Mouse (Mus musculus) intestine, postnatal 0 days (tissue): ENCODE results near the gene Fsip1. TPM values are rescaled to one million over a fixed set of nuclear protein-coding genes. Genes with fewer than 3 reads are reported as not detected.

ENCODE experiments used
- ATAC-seq: fragments of 200-750 bp; cut with Nextera tagmentation; 2 replicates; pipeline ENCODE4 v1.8.0; 2017; ENCODE audit warnings: mild to moderate bottlenecking, moderate TSS enrichment, moderate library complexity
- H3K27ac ChIP-seq: fragments of 300-500 bp; sonication (generic); 2 replicates; pipeline ENCODE4 v1.5.1; 2014; ENCODE audit warnings: mild to moderate bottlenecking, low read depth, low read length, moderate library complexity
- H3K27me3 ChIP-seq: fragments of 300-500 bp; sonication (generic); replicated peaks from 2 replicates; pipeline ENCODE4 v1.6.1; 2014; ENCODE audit warnings: low read length, mixed read lengths; ENCODE audit not compliant: control insufficient read depth, insufficient read depth
- H3K36me3 ChIP-seq: fragments of 300-500 bp; sonication (generic); 2 replicates; pipeline ENCODE4 v1.6.1; 2014; ENCODE audit warnings: mild to moderate bottlenecking, moderate library complexity; ENCODE audit not compliant: control insufficient read depth, insufficient read depth
- H3K4me1 ChIP-seq: fragments of 300-500 bp; sonication (generic); replicated peaks from 2 replicates; pipeline ENCODE4 v1.6.1; 2014; ENCODE audit warnings: antibody characterized with exemption, low read length, mixed read lengths; ENCODE audit not compliant: control insufficient read depth, insufficient read depth
- H3K4me2 ChIP-seq: fragments of 300-500 bp; sonication (generic); replicated peaks from 2 replicates; pipeline ENCODE4 v1.6.1; 2014; ENCODE audit warnings: low read depth, mild to moderate bottlenecking, moderate library complexity
- H3K4me3 ChIP-seq: fragments of 300-500 bp; sonication (generic); 2 replicates; pipeline ENCODE4 v1.5.1; 2014; ENCODE audit warnings: low read depth, low read length
- H3K9ac ChIP-seq: fragments of 300-500 bp; sonication (generic); 2 replicates; pipeline ENCODE4 v1.6.1; 2014; ENCODE audit warnings: mild to moderate bottlenecking, low read depth, low read length
- H3K9me3 ChIP-seq: fragments of 300-500 bp; sonication (generic); 2 replicates; pipeline ENCODE4 v1.6.1; 2016; ENCODE audit warnings: mixed run types; ENCODE audit not compliant: control insufficient read depth
- CTCF ChIP-seq: sonication (generic); IDR thresholded peaks from 2 replicates; pipeline ENCODE4 v1.5.1; 2016; ENCODE audit warnings: low read depth, mild to moderate bottlenecking, control low read depth, antibody characterized with exemption, moderate library complexity
- WGBS: fragments of 180-500 bp; shearing (Covaris S2); extraction: QIAGEN DNeasy Blood & Tissue Kit; methylation state at CpG from one replicate; pipeline ENCODE4 v1.1.7; 2014; 5-methylcytosine and 5-hydroxymethylcytosine counted together
- polyA plus RNA-seq: library from polyadenylated mRNA; unstranded; fragments of >200 nt; fragmentation: Nextera tagmentation; extraction: Ambion mirVana; gene quantifications from 2 replicates; pipeline ENCODE4 v1.2.1, GENCODE M21; 2015

The Fsip1 gene
- polyA plus RNA-seq, 1 experiment from 2014 or later: 0.13 TPM

DNA sequence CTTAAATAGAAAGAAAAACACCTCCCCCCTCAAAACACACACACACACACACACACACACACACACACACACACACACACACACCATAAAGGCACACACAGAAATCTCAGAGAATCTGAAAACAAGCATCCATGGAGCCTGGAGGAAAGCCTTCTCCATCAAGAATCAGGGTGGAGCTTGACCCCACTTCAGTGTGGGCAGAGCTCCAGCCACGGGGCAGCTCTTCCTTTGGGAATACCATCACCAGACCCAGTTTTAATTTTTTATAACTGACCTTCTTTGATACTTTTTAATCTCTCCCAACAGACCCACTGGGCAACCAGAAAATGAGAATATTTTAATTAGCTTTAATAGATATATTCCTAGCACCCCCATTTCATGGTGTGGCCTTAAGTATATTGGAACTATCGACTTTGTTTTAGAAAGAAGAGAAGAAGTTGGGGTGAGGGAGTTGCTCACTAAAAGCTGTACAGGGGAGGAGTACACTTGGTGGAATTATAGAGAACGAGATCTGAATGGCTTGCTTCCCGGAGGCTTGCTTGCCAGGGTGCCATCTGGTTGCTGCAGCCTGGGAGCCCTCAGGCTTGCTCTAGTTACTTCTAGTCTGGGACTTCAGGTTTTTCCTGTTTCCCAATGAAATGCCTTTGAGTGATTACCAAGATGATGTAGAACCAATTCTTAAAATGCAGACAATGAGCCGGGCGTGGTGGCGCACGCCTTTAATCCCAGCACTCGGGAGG, 31.7 kb upstream of the Fsip1 start:
- WGBS: 83% methylated on average over 9 of the region's 9 CpGs
- no peaks in the 10 kb centered on the region for H3K36me3 ChIP-seq
- no peak overlapping the region for H3K27ac ChIP-seq
- no peak overlapping the region for H3K4me2 ChIP-seq
- no peak for ATAC-seq
- H3K4me3 ChIP-seq: no peak overlapping the region
- H3K9me3 ChIP-seq: peaks cover 3% of the 10 kb centered on the region; the same call in 1 of the 2 replicates
- TF ChIP-seq CTCF: no peak
- H3K9ac ChIP-seq: no peak overlapping the region
- no peaks in the 10 kb centered on the region for H3K27me3 ChIP-seq
- no peaks in the 10 kb centered on the region for H3K4me1 ChIP-seq

DNA sequence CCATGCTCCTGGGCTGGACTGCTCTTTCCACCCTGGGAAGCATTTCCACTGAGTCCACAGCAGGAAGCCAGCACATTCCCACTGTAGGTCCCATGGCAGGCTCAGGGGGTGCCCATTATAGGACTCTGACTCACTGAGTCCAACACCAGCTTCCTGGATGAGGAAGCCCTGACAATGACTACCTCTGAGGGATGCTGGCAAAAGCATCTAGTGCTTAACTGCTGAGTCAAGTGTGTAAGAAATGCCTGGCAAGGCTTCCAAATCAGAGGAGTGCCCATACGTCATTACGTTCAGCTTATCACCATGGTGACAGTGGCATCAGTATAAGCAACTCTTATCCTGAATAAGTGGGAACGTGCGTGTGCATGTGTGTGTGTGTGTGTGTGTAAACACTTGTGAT, 30.9 kb upstream of the Fsip1 start:
- H3K36me3 ChIP-seq: no peaks in the 10 kb centered on the region
- H3K27me3 ChIP-seq: no peaks in the 10 kb centered on the region
- H3K4me2 ChIP-seq: no peak overlapping the region
- WGBS: 67% methylated on average over 4 of the region's 4 CpGs
- H3K27ac ChIP-seq: no peak overlapping the region
- H3K4me1 ChIP-seq: no peaks in the 10 kb centered on the region
- H3K4me3 ChIP-seq: no peak overlapping the region
- no peak for ATAC-seq
- TF ChIP-seq CTCF: no peak
- H3K9ac ChIP-seq: no peak overlapping the region
- peaks cover 3% of the 10 kb centered on the region; the same call in 1 of the 2 replicates for H3K9me3 ChIP-seq

- Histone ChIP-seq H3K27me3 (no peaks in the 10 kb centered on the region), H3K36me3 (no peaks in the 10 kb centered on the region), H3K4me2 (no peak overlapping the region), H3K4me3 (no peak overlapping the region), H3K4me1 (no peaks in the 10 kb centered on the region), H3K27ac (no peak overlapping the region), H3K9me3 (no peaks in the 10 kb centered on the region), H3K9ac (no peak overlapping the region)
- no peak for ATAC-seq
- 71% methylated on average over 3 of the region's 3 CpGs for WGBS
- TF ChIP-seq CTCF: no peak
Measured at GRCm38 (mm10) chr2:118282467-118282866, 25.7 kb upstream of the Fsip1 start.

- no peak for ATAC-seq
Measured at GRCm38 (mm10) chr2:118278249-118278648, 21.5 kb upstream of the Fsip1 start.

GRCm38 (mm10) chr2:118271606-118272005, 14.8 kb upstream of the Fsip1 start:
- no peak for ATAC-seq
- H3K4me3 ChIP-seq: no peak overlapping the region
- H3K4me1 ChIP-seq: no peaks in the 10 kb centered on the region
- no peaks in the 10 kb centered on the region for H3K27me3 ChIP-seq
- TF ChIP-seq CTCF: no peak
- no peak overlapping the region for H3K27ac ChIP-seq
- no peaks in the 10 kb centered on the region for H3K36me3 ChIP-seq
- WGBS: 88% methylated on average over 10 of the region's 10 CpGs
- H3K4me2 ChIP-seq: no peak overlapping the region
- H3K9me3 ChIP-seq: no peaks in the 10 kb centered on the region
- no peak overlapping the region for H3K9ac ChIP-seq

More at GRCm38 (mm10) chr2:118278249-118278648, 21.5 kb upstream of the Fsip1 start:
- H3K9ac ChIP-seq: no peak overlapping the region
- 91% methylated on average over 8 of the region's 8 CpGs for WGBS
- H3K27ac ChIP-seq: no peak overlapping the region
- no peaks in the 10 kb centered on the region for H3K36me3 ChIP-seq
- no peaks in the 10 kb centered on the region for H3K9me3 ChIP-seq
- H3K4me3 ChIP-seq: no peak overlapping the region
- no peak overlapping the region for H3K4me2 ChIP-seq
- no peaks in the 10 kb centered on the region for H3K27me3 ChIP-seq
- no peaks in the 10 kb centered on the region for H3K4me1 ChIP-seq
- TF ChIP-seq CTCF: no peak

DNA sequence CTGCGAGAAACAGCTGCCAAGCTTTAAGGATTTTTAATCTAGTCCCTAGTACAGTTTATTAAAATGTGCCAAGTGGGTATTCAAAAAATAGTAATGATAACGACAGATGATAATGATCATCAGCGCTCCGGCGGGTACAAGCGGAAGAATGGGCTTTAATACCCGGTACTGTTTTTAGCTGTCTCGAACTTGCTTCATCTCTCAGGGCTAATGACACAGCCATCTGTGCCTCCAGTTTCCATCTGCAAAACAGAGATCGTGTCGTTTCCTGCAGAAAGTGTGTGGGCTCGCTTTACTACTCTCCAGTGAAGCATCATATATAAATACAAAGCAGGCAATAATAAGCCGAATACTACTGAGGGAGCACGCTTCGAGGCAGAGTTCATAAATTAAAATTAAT, 13.4 kb upstream of the Fsip1 start:
- H3K9ac ChIP-seq: no peak overlapping the region
- H3K4me1 ChIP-seq: no peaks in the 10 kb centered on the region
- no peaks in the 10 kb centered on the region for H3K36me3 ChIP-seq
- H3K4me3 ChIP-seq: no peak overlapping the region
- no peaks in the 10 kb centered on the region for H3K9me3 ChIP-seq
- no peak for ATAC-seq
- TF ChIP-seq CTCF: no peak
- no peak overlapping the region for H3K4me2 ChIP-seq
- no peak overlapping the region for H3K27ac ChIP-seq
- WGBS: 84% methylated on average over 14 of the region's 14 CpGs
- H3K27me3 ChIP-seq: no peaks in the 10 kb centered on the region
